Mouse (Mus musculus): ENCODE results near the gene Mpzl1. TPM values are rescaled to one million over a fixed set of nuclear protein-coding genes. Genes with fewer than 3 reads are reported as not detected.

Gene Mpzl1
- polyA plus RNA-seq, 1 experiment from 2014 or later, result 164 TPM

Other genes with a start within 250 kb of the Mpzl1 start
- 10.9 and 13.2 TPM in 2 replicates for gene Dcaf6, start 174.1 kb downstream of the Mpzl1 start, polyA plus RNA-seq (2016; fragmentation: Nextera tagmentation; extraction: Ambion mirVana)
- gene Mpc2, start 173.9 kb downstream of the Mpzl1 start, polyA plus RNA-seq (2016; fragmentation: Nextera tagmentation; extraction: Ambion mirVana), result 130 and 137 TPM in 2 replicates
- gene Adcy10, start 149.4 kb downstream of the Mpzl1 start, polyA plus RNA-seq (2016; fragmentation: Nextera tagmentation; extraction: Ambion mirVana), result 0.08 and 0.15 TPM in 2 replicates
- gene Rcsd1, start 75.2 kb upstream of the Mpzl1 start, polyA plus RNA-seq (2016; fragmentation: Nextera tagmentation; extraction: Ambion mirVana), result 17.7 and 19.6 TPM in 2 replicates
- gene Creg1, start 129.2 kb upstream of the Mpzl1 start, polyA plus RNA-seq (2016; fragmentation: Nextera tagmentation; extraction: Ambion mirVana), result 41.5 and 46.2 TPM in 2 replicates
- gene Cd247, start 154.1 kb upstream of the Mpzl1 start, polyA plus RNA-seq (2016; fragmentation: Nextera tagmentation; extraction: Ambion mirVana), result 0.60 and 1.0 TPM in 2 replicates